Mouse (Mus musculus) limb, embryonic 14.5 days (tissue): ENCODE measurements at regions not wholly inside any gene's neighbourhood (a gene's known extent, or its start where the extent isn't known, plus 50 kb on each side); places are given as distances from the start of the nearest gene placed in this dataset.

Experiments
- ATAC-seq: fragments of 200-750 bp; cut with Nextera tagmentation; 2 replicates; pipeline ENCODE4 v1.8.0; 2017; ENCODE audit warnings: low read depth, moderate number of reproducible peaks, moderate TSS enrichment; ENCODE audit not compliant: low FRiP score
- DNase-seq: peaks from one replicate; pipeline ENCODE4 v3.0.0-alpha.2; 2015; ENCODE audit warnings: low spot score
- H3K27ac ChIP-seq: fragments of 300-500 bp; sonication (generic); replicated peaks from 2 replicates; pipeline ENCODE4 v1.5.1; 2014; ENCODE audit warnings: low read depth, mild to moderate bottlenecking, low read length, moderate library complexity, mixed read lengths
- H3K27me3 ChIP-seq: fragments of 300-500 bp; sonication (generic); 2 replicates; pipeline ENCODE4 v1.6.1; 2014; ENCODE audit warnings: low read length, mixed read lengths; ENCODE audit not compliant: control insufficient read depth, insufficient read depth
- H3K36me3 ChIP-seq: fragments of 300-500 bp; sonication (generic); 2 replicates; pipeline ENCODE4 v1.6.1; 2014; ENCODE audit warnings: mild to moderate bottlenecking, low read length, moderate library complexity, mixed read lengths; ENCODE audit not compliant: control insufficient read depth, insufficient read depth
- H3K4me1 ChIP-seq: fragments of 300-500 bp; sonication (generic); 2 replicates; pipeline ENCODE4 v1.6.1; 2014; ENCODE audit warnings: antibody characterized with exemption, low read length, mixed read lengths; ENCODE audit not compliant: control insufficient read depth, insufficient read depth
- H3K4me2 ChIP-seq: fragments of 300-500 bp; sonication (generic); replicated peaks from 2 replicates; pipeline ENCODE4 v1.6.1; 2014; ENCODE audit warnings: low read depth, mild to moderate bottlenecking, low read length, moderate library complexity; ENCODE audit not compliant: severe bottlenecking
- H3K4me3 ChIP-seq: fragments of 300-500 bp; sonication (generic); replicated peaks from 2 replicates; pipeline ENCODE4 v1.5.1; 2014; ENCODE audit warnings: low read length
- H3K9ac ChIP-seq: fragments of 300-500 bp; sonication (generic); 2 replicates; pipeline ENCODE4 v1.6.1; 2014; ENCODE audit warnings: mild to moderate bottlenecking, low read depth, low read length, moderate library complexity; ENCODE audit not compliant: severe bottlenecking
- H3K9me3 ChIP-seq: fragments of 300-500 bp; sonication (generic); 2 replicates; pipeline ENCODE4 v1.6.1; 2016; ENCODE audit warnings: low read length; ENCODE audit not compliant: control insufficient read depth
- POLR2A ChIP-seq: fragments of 200-500 bp; IDR thresholded peaks from 2 replicates; pipeline ENCODE4 v1.8.0; 2012; ENCODE audit warnings: inconsistent platforms, mild to moderate bottlenecking, moderate library complexity, borderline replicate concordance; ENCODE audit not compliant: insufficient read depth, insufficient read length; ENCODE audit errors: extremely low read depth
- WGBS: fragments of 180-500 bp; shearing (Covaris S2); extraction: QIAGEN DNeasy Blood & Tissue Kit; methylation state at CpG from one replicate; pipeline ENCODE4 v1.1.7; 2014; 5-methylcytosine and 5-hydroxymethylcytosine counted together

DNA sequence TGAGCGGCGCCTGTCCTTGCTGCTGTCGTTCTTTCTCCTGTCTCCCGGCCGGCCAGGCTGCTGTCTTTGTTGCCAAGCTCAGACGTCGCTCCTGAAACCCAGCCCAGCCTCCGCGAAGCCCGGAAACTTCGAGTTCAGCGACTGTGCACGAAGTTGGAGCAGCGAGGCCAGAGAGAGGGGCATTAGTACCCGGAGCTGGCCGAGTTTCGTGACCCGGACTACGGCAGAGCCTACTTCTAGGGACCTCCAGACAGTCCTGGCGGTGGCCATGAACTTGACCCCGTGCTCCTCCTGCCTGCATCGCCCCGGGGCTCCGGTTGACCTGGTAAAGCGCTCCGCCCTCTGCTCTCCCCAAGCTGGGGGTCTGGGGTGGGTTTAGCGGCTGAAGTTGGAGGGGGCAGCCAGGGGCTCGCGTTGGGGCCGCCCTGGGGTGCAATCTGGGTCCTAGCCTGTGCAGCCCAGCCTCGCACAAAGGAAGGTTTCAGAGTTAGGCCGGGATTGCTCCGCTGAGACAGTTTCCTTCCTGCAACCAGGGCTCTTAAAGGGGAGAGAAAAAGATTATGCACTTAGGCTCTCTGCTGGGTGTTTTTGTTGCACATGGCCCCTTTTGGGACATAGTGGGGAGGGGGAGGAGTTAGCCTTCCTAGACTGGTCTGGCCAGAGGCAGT is 63.8 kb upstream of the Wnt7b start:
- peak; percentile 63 for ATAC-seq
- WGBS: under 1% methylated on average over 33 of the region's 33 CpGs
- no peaks in the 10 kb centered on the region for H3K36me3 ChIP-seq

DNA sequence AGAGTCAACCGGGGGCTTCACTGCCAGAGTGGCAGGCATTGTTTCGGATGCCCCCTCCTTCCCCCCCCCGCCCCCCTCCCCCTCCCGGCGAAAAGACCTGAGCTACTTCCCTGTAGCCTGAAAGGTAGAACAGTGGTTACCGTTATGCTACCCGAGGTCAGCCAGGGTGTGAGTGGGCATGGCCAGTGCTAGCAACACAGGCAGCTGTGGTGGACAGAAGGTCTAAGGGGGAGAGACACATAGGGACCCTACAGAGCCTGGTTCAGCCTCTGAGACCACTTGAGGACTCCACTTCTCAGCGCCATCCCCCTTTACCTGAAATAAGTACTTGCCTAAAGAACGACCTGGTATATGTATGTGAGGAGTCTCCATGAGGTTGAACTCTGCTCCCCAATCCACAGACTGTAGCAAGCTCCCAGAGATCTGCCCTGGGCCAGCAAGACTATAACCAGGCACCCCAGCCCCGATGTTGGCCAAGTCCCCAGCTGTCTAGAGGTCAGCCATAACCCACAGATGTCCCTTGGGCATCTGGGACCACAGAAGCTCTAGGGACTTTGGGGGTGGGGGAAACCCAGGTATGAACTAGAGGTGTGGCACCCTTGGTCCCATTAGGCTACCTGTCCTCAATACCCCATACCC is 64.5 kb upstream of the Wnt7b start:
- peak overlapping the region; percentile 55 for H3K4me3 ChIP-seq
- H3K9me3 ChIP-seq: no peaks in the 10 kb centered on the region
- no peak for DNase-seq
- H3K36me3 ChIP-seq: no peaks in the 10 kb centered on the region
- 30% methylated on average over 10 of the region's 10 CpGs for WGBS
- no peaks in the 10 kb centered on the region for H3K27me3 ChIP-seq
- H3K4me2 ChIP-seq: peak overlapping the region; percentile 94
- peak overlapping the region; percentile 93 for H3K27ac ChIP-seq
- H3K4me1 ChIP-seq: peaks cover 23% of the 10 kb centered on the region
- H3K9ac ChIP-seq: peak overlapping the region; percentile 87
- no peak for TF ChIP-seq POLR2A
- no peak for ATAC-seq

More for the DNA sequence above, 63.8 kb upstream of the Wnt7b start:
- Histone ChIP-seq H3K4me3 (peak overlapping the region; percentile 55), H3K4me1 (peaks cover 23% of the 10 kb centered on the region), H3K4me2 (peak overlapping the region; percentile 94), H3K27me3 (no peaks in the 10 kb centered on the region), H3K9ac (peak overlapping the region; percentile 87), H3K27ac (peak overlapping the region; percentile 93), H3K9me3 (no peaks in the 10 kb centered on the region)
- TF ChIP-seq POLR2A: no peak
- DNase-seq: peak; percentile 29

- WGBS: 74% methylated on average over 6 of the region's 6 CpGs
- no peak for TF ChIP-seq POLR2A
- Histone ChIP-seq H3K4me3 (no peak overlapping the region), H3K4me2 (no peak overlapping the region), H3K9ac (no peak overlapping the region), H3K9me3 (no peaks in the 10 kb centered on the region), H3K27me3 (no peaks in the 10 kb centered on the region), H3K4me1 (peaks cover 26% of the 10 kb centered on the region), H3K27ac (no peak overlapping the region), H3K36me3 (no peaks in the 10 kb centered on the region)
- ATAC-seq (no peak), DNase-seq (no peak)
Measured at GRCm38 (mm10) chr15:85647593-85647992, 65.3 kb upstream of the Wnt7b start.

- no peak for TF ChIP-seq POLR2A
- peaks cover 45% of the 10 kb centered on the region for H3K4me1 ChIP-seq
- no peak overlapping the region for H3K4me3 ChIP-seq
- H3K27me3 ChIP-seq: no peaks in the 10 kb centered on the region
- no peaks in the 10 kb centered on the region for H3K36me3 ChIP-seq
- ATAC-seq: no peak
- H3K27ac ChIP-seq: no peak overlapping the region
- no peak for DNase-seq
- WGBS: 80% methylated on average over 5 of the region's 5 CpGs
- H3K4me2 ChIP-seq: no peak overlapping the region
- no peaks in the 10 kb centered on the region for H3K9me3 ChIP-seq
- H3K9ac ChIP-seq: no peak overlapping the region
Measured at GRCm38 (mm10) chr15:85650241-85650640, 68.0 kb upstream of the Wnt7b start.

DNA sequence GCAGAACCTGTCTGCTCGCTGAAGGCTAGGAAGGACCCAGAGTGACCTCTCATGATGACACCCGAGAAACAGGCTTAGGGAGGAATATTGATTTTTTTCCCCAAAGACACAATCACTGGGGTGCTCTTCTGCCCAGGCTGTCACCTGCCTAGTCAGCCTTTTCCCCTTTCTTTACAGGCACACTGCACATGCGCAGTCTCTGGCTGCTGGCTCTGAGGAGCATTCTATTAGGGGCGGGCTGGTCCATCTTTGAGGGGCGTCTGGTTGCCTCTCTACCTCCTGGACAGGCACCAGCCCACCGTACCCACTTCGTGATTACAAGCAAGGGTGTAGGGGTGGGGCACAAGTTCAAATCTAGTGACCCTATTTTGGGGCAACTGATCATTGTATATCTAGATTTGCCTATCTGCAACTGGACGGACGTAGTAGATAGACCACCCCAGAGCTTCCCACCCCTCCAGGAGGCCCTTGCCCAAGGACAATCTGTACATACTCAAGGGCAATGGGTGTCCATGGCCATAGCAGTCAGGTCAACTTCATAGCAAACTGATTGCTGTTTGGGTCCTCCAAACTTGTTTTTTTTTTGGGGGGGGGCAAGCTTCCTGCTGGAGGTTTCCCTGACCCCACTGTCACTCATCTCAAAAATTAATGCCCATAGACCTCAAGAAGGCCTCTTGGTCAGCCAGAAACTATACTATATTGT is 69.6 kb upstream of the Wnt7b start:
- Histone ChIP-seq H3K9me3 (no peaks in the 10 kb centered on the region), H3K9ac (no peak overlapping the region), H3K4me2 (no peak overlapping the region), H3K27me3 (no peaks in the 10 kb centered on the region), H3K4me1 (peaks cover 47% of the 10 kb centered on the region), H3K4me3 (no peak overlapping the region), H3K36me3 (no peaks in the 10 kb centered on the region), H3K27ac (no peak overlapping the region)
- no peak for TF ChIP-seq POLR2A
- ATAC-seq: no peak
- 85% methylated on average over 9 of the region's 9 CpGs for WGBS
- no peak for DNase-seq
